Mouse (Mus musculus) embryonic facial prominence, embryonic 14.5 days (tissue): ENCODE measurements around the gene Lss. TPM values are rescaled to one million over a fixed set of nuclear protein-coding genes. Genes with fewer than 3 reads are reported as not detected.

Experiments
- ATAC-seq: fragments of 200-750 bp; cut with Nextera tagmentation; 2 replicates; pipeline ENCODE4 v1.8.0; 2017; ENCODE audit warnings: low read depth, moderate number of reproducible peaks, moderate TSS enrichment
- DNase-seq: peaks from one replicate; pipeline ENCODE4 v3.0.0-alpha.2; 2015; ENCODE audit warnings: low spot score
- H3K27ac ChIP-seq: fragments of 300-500 bp; sonication (generic); replicated peaks from 2 replicates; pipeline ENCODE4 v1.5.1; 2014; ENCODE audit warnings: low read depth, mild to moderate bottlenecking, low read length, moderate library complexity
- H3K27me3 ChIP-seq: fragments of 300-500 bp; sonication (generic); replicated peaks from 2 replicates; pipeline ENCODE4 v1.6.1; 2014; ENCODE audit warnings: low read length; ENCODE audit not compliant: control insufficient read depth, insufficient read depth
- H3K36me3 ChIP-seq: fragments of 300-500 bp; sonication (generic); 2 replicates; pipeline ENCODE4 v1.6.1; 2014; ENCODE audit warnings: low read length, mixed read lengths; ENCODE audit not compliant: control insufficient read depth, insufficient read depth
- H3K4me1 ChIP-seq: fragments of 300-500 bp; sonication (generic); 2 replicates; pipeline ENCODE4 v1.6.1; 2014; ENCODE audit warnings: antibody characterized with exemption, low read length; ENCODE audit not compliant: control insufficient read depth, insufficient read depth
- H3K4me2 ChIP-seq: fragments of 300-500 bp; sonication (generic); 2 replicates; pipeline ENCODE4 v1.6.1; 2014; ENCODE audit warnings: low read depth, mild to moderate bottlenecking, low read length, moderate library complexity, mixed read lengths
- H3K4me3 ChIP-seq: fragments of 300-500 bp; sonication (generic); 2 replicates; pipeline ENCODE4 v1.5.1; 2014; ENCODE audit warnings: low read depth, mild to moderate bottlenecking, low read length
- H3K9ac ChIP-seq: fragments of 300-500 bp; sonication (generic); 2 replicates; pipeline ENCODE4 v1.6.1; 2014; ENCODE audit warnings: low read depth, mild to moderate bottlenecking, low read length, moderate library complexity, mixed read lengths
- H3K9me3 ChIP-seq: fragments of 300-500 bp; sonication (generic); 2 replicates; pipeline ENCODE4 v1.6.1; 2016; ENCODE audit warnings: low read length; ENCODE audit not compliant: control insufficient read depth
- WGBS: fragments of 180-500 bp; shearing (Covaris S2); extraction: QIAGEN DNeasy Blood & Tissue Kit; methylation state at CpG from one replicate; pipeline ENCODE4 v1.1.7; 2014; 5-methylcytosine and 5-hydroxymethylcytosine counted together
- polyA plus RNA-seq: library from polyadenylated mRNA; unstranded; fragments of >200 nt; fragmentation: Nextera tagmentation; extraction: Ambion mirVana; gene quantifications from 2 replicates; pipeline ENCODE4 v1.2.1, GENCODE M21; 2014

Gene Lss
- polyA plus RNA-seq, 1 experiment from 2014 or later: 19.2 TPM

GRCm38 (mm10) chr10:76575374-76575773, 44.0 kb downstream of the Lss start, which contains the start of gene Ftcd:
TSS of gene Ftcd (plus strand) at chr10:76575648.
- Histone ChIP-seq H3K9ac (no peak within 1 kb of the TSS), H3K36me3 (no peaks in the 10 kb centered on the region), H3K9me3 (no peaks in the 10 kb centered on the region), H3K4me3 (no peak within 1 kb of the TSS), H3K4me1 (no peaks in the 10 kb centered on the region), H3K27me3 (no peaks in the 10 kb centered on the region), H3K27ac (no peak within 1 kb of the TSS), H3K4me2 (no peak within 1 kb of the TSS)
- ATAC-seq: no peak
- WGBS: 89% methylated on average over 3 of the region's 3 CpGs
- DNase-seq: no peak

GRCm38 (mm10) chr10:76576920-76577319, 45.5 kb downstream of the Lss start:
- no peak overlapping the region for H3K27ac ChIP-seq
- WGBS: 67% methylated on average over 7 of the region's 7 CpGs
- H3K4me3 ChIP-seq: no peak overlapping the region
- H3K9me3 ChIP-seq: no peaks in the 10 kb centered on the region
- DNase-seq (no peak), ATAC-seq (no peak)
- H3K4me1 ChIP-seq: no peaks in the 10 kb centered on the region
- H3K4me2 ChIP-seq: no peak overlapping the region
- H3K36me3 ChIP-seq: no peaks in the 10 kb centered on the region
- H3K9ac ChIP-seq: no peak overlapping the region
- no peaks in the 10 kb centered on the region for H3K27me3 ChIP-seq

GRCm38 (mm10) chr10:76584138-76584537, 52.8 kb downstream of the Lss start:
- H3K4me1 ChIP-seq: no peaks in the 10 kb centered on the region
- H3K4me2 ChIP-seq: peak overlapping the region; percentile 38
- no peak overlapping the region for H3K27ac ChIP-seq
- no peak overlapping the region for H3K4me3 ChIP-seq
- 13% methylated on average over 9 of the region's 10 CpGs for WGBS
- H3K9ac ChIP-seq: peak overlapping the region; percentile 38; the same call in 1 of the 2 replicates
- H3K27me3 ChIP-seq: no peaks in the 10 kb centered on the region
- ATAC-seq (no peak), DNase-seq (no peak)
- H3K9me3 ChIP-seq: no peaks in the 10 kb centered on the region
- no peaks in the 10 kb centered on the region for H3K36me3 ChIP-seq

GRCm38 (mm10) chr10:76586190-76586589, 54.8 kb downstream of the Lss start:
- no peak for ATAC-seq
- no peaks in the 10 kb centered on the region for H3K27me3 ChIP-seq
- H3K4me1 ChIP-seq: no peaks in the 10 kb centered on the region
- no peak overlapping the region for H3K4me3 ChIP-seq
- no peak for DNase-seq
- H3K27ac ChIP-seq: no peak overlapping the region
- no peaks in the 10 kb centered on the region for H3K9me3 ChIP-seq
- 26% methylated on average over 1 of the region's 1 CpGs for WGBS
- no peak overlapping the region for H3K9ac ChIP-seq
- no peak overlapping the region for H3K4me2 ChIP-seq
- H3K36me3 ChIP-seq: no peaks in the 10 kb centered on the region

- Histone ChIP-seq H3K4me2 (no peak overlapping the region), H3K9ac (no peak overlapping the region), H3K27ac (no peak overlapping the region), H3K9me3 (no peaks in the 10 kb centered on the region), H3K27me3 (no peaks in the 10 kb centered on the region), H3K4me1 (no peaks in the 10 kb centered on the region), H3K36me3 (no peaks in the 10 kb centered on the region), H3K4me3 (no peak overlapping the region)
- DNase-seq (no peak), ATAC-seq (no peak)
- 80% methylated on average over 11 of the region's 11 CpGs for WGBS
Measured at GRCm38 (mm10) chr10:76590197-76590596, 58.8 kb downstream of the Lss start.

- 90% methylated on average over 31 of the region's 31 CpGs for WGBS
- Histone ChIP-seq H3K4me3 (no peak overlapping the region), H3K36me3 (peaks cover 32% of the 10 kb centered on the region), H3K27me3 (no peaks in the 10 kb centered on the region), H3K4me1 (no peaks in the 10 kb centered on the region), H3K27ac (no peak overlapping the region), H3K4me2 (no peak overlapping the region), H3K9me3 (no peaks in the 10 kb centered on the region), H3K9ac (no peak overlapping the region)
- DNase-seq (no peak), ATAC-seq (no peak)
Measured at GRCm38 (mm10) chr10:76596338-76596737, 65.0 kb downstream of the Lss start.

GRCm38 (mm10) chr10:76602690-76603089, 71.3 kb downstream of the Lss start:
- no peak overlapping the region for H3K9ac ChIP-seq
- H3K27me3 ChIP-seq: no peaks in the 10 kb centered on the region
- H3K36me3 ChIP-seq: peaks cover 79% of the 10 kb centered on the region
- H3K4me2 ChIP-seq: no peak overlapping the region
- no peak overlapping the region for H3K27ac ChIP-seq
- 81% methylated on average over 3 of the region's 3 CpGs for WGBS
- no peaks in the 10 kb centered on the region for H3K4me1 ChIP-seq
- no peak overlapping the region for H3K4me3 ChIP-seq
- ATAC-seq (no peak), DNase-seq (no peak)
- H3K9me3 ChIP-seq: no peaks in the 10 kb centered on the region

Other genes with a start within 250 kb of the Lss start
- 6.0 and 7.7 TPM in 2 replicates for gene Dip2a, start 186.3 kb upstream of the Lss start, polyA plus RNA-seq
- gene AC141477.1, start 91.1 kb upstream of the Lss start, polyA plus RNA-seq: not detected in 2 replicates
- gene Pcnt, start 88.8 kb upstream of the Lss start, polyA plus RNA-seq: 17.5 and 19.1 TPM in 2 replicates
- gene 2610028H24Rik, start 82.5 kb upstream of the Lss start, polyA plus RNA-seq: 0.25 and 2.2 TPM in 2 replicates
- gene Mcm3ap, start 62.7 kb upstream of the Lss start, polyA plus RNA-seq: 53.1 and 63.3 TPM in 2 replicates
- gene Ybey, start 62.5 kb upstream of the Lss start, polyA plus RNA-seq: 3.3 and 4.2 TPM in 2 replicates
- not detected in 2 replicates for gene Spatc1l, start 30.7 kb downstream of the Lss start, polyA plus RNA-seq
- gene Ftcd, start 44.1 kb downstream of the Lss start, polyA plus RNA-seq: 0.11 TPM in 1 of 2 replicates, not detected in the other
- gene Col6a2, start 92.0 kb downstream of the Lss start, polyA plus RNA-seq: 243 TPM in 2 replicates
- gene Col6a1, start 194.6 kb downstream of the Lss start, polyA plus RNA-seq: 405 and 419 TPM in 2 replicates